Mouse (Mus musculus) hindbrain, embryonic 13.5 days (tissue): ENCODE results near the gene Smok2a. TPM values are rescaled to one million over a fixed set of nuclear protein-coding genes. Genes with fewer than 3 reads are reported as not detected.
A peak's percentile ranks its signal among the peaks of the same experiment; 100 is the strongest.
"Not testable (repeated sequence)": the region's sequence is repeated elsewhere in the genome, so short reads cannot be mapped to it uniquely, and the experiment has no call there.

Experiments
- ATAC-seq: fragments of 200-750 bp; cut with Nextera tagmentation; 2 replicates; pipeline ENCODE4 v1.8.0; 2017; ENCODE audit warnings: moderate TSS enrichment; ENCODE audit not compliant: low FRiP score
- H3K27ac ChIP-seq: fragments of 300-500 bp; sonication (generic); 2 replicates; pipeline ENCODE4 v1.5.1; 2015; ENCODE audit warnings: inconsistent platforms, mild to moderate bottlenecking, moderate library complexity
- H3K27me3 ChIP-seq: fragments of 300-500 bp; sonication (generic); 2 replicates; pipeline ENCODE4 v1.6.1; 2015; ENCODE audit warnings: mild to moderate bottlenecking, inconsistent platforms
- H3K36me3 ChIP-seq: fragments of 300-500 bp; sonication (generic); 2 replicates; pipeline ENCODE4 v1.6.1; 2015; ENCODE audit warnings: mild to moderate bottlenecking, inconsistent platforms
- H3K4me1 ChIP-seq: fragments of 300-500 bp; sonication (generic); replicated peaks from 2 replicates; pipeline ENCODE4 v1.6.1; 2015; ENCODE audit warnings: inconsistent platforms
- H3K4me2 ChIP-seq: fragments of 300-500 bp; sonication (generic); 2 replicates; pipeline ENCODE4 v1.6.1; 2015; ENCODE audit warnings: inconsistent platforms, mild to moderate bottlenecking, moderate library complexity
- H3K4me3 ChIP-seq: fragments of 300-500 bp; sonication (generic); 2 replicates; pipeline ENCODE4 v1.5.1; 2015; ENCODE audit warnings: mild to moderate bottlenecking, inconsistent platforms
- H3K9ac ChIP-seq: fragments of 300-500 bp; sonication (generic); 2 replicates; pipeline ENCODE4 v1.6.1; 2015; ENCODE audit warnings: mild to moderate bottlenecking, inconsistent platforms
- H3K9me3 ChIP-seq: fragments of 300-500 bp; sonication (generic); 2 replicates; pipeline ENCODE4 v1.6.1; 2016; ENCODE audit warnings: inconsistent platforms
- WGBS: fragments of 180-500 bp; shearing (Covaris S2); methylation state at CpG from one replicate; pipeline ENCODE4 v1.1.7; 2015; 5-methylcytosine and 5-hydroxymethylcytosine counted together
- polyA plus RNA-seq: library from polyadenylated mRNA; unstranded; fragments of >200 nt; fragmentation: Nextera tagmentation; extraction: Ambion mirVana; gene quantifications from 2 replicates; pipeline ENCODE4 v1.2.1, GENCODE M21; 2015

Gene Smok2a
- not detected in 2 replicates for polyA plus RNA-seq

GRCm38 (mm10) chr17:13220888-13221287 is at the start of gene Smok2a:
TSS of gene Smok2a (plus strand) at chr17:13221188.
- Histone ChIP-seq H3K4me1 (no peaks in the 10 kb centered on the region), H3K4me2 (no peak within 1 kb of the TSS), H3K27ac (no peak within 1 kb of the TSS), H3K9me3 (peaks cover 91% of the 10 kb centered on the region), H3K27me3 (no peaks in the 10 kb centered on the region), H3K9ac (no peak within 1 kb of the TSS), H3K4me3 (no peak within 1 kb of the TSS), H3K36me3 (no peaks in the 10 kb centered on the region; the same call in 1 of the 2 replicates)
- ATAC-seq: no peak
- 89% methylated on average over 3 of the region's 3 CpGs for WGBS

- not testable (repeated sequence) for H3K4me1 ChIP-seq, H3K4me3 ChIP-seq, H3K27me3 ChIP-seq, ATAC-seq, H3K4me2 ChIP-seq, H3K27ac ChIP-seq, H3K36me3 ChIP-seq, H3K9me3 ChIP-seq, H3K9ac ChIP-seq
- WGBS: 92% methylated on average over 6 of the region's 6 CpGs
Observed at GRCm38 (mm10) chr17:13173578-13173977, 47.4 kb upstream of the Smok2a start.

GRCm38 (mm10) chr17:13174029-13174428 is 47.0 kb upstream of the Smok2a start:
- not testable (repeated sequence) for H3K4me3 ChIP-seq, H3K4me1 ChIP-seq, H3K4me2 ChIP-seq, H3K36me3 ChIP-seq, ATAC-seq, H3K27ac ChIP-seq, H3K27me3 ChIP-seq, H3K9ac ChIP-seq, H3K9me3 ChIP-seq
- WGBS: 50% methylated on average over 2 of the region's 3 CpGs

- H3K27ac ChIP-seq, H3K4me3 ChIP-seq, ATAC-seq, H3K36me3 ChIP-seq, H3K4me1 ChIP-seq, H3K27me3 ChIP-seq, H3K9ac ChIP-seq, H3K4me2 ChIP-seq, H3K9me3 ChIP-seq: not testable (repeated sequence)
- 40% methylated on average over 1 of the region's 1 CpGs for WGBS
Observed at GRCm38 (mm10) chr17:13175609-13176008, 45.4 kb upstream of the Smok2a start.

- H3K27me3 ChIP-seq, H3K27ac ChIP-seq, H3K36me3 ChIP-seq, H3K4me1 ChIP-seq, H3K4me2 ChIP-seq, H3K4me3 ChIP-seq, H3K9ac ChIP-seq: not testable (repeated sequence)
- H3K9me3 ChIP-seq: peaks cover 30% of the 10 kb centered on the region
- ATAC-seq: peak; percentile 32; the same call in 1 of the 2 replicates
- 77% methylated on average over 1 of the region's 1 CpGs for WGBS
Observed at GRCm38 (mm10) chr17:13177796-13178195, 43.2 kb upstream of the Smok2a start.

- H3K9ac ChIP-seq, H3K4me3 ChIP-seq, ATAC-seq, H3K27ac ChIP-seq, H3K27me3 ChIP-seq, H3K4me1 ChIP-seq, H3K4me2 ChIP-seq, H3K36me3 ChIP-seq: not testable (repeated sequence)
- H3K9me3 ChIP-seq: peaks cover 35% of the 10 kb centered on the region
- 88% methylated on average over 4 of the region's 4 CpGs for WGBS
Observed at GRCm38 (mm10) chr17:13179021-13179420, 42.0 kb upstream of the Smok2a start.

- not testable (repeated sequence) for H3K4me1 ChIP-seq, H3K4me3 ChIP-seq, H3K27me3 ChIP-seq, H3K4me2 ChIP-seq, ATAC-seq, H3K9ac ChIP-seq, H3K36me3 ChIP-seq, H3K27ac ChIP-seq
- H3K9me3 ChIP-seq: peaks cover 42% of the 10 kb centered on the region
- WGBS: 93% methylated on average over 5 of the region's 5 CpGs
Observed at GRCm38 (mm10) chr17:13180491-13180890, 40.5 kb upstream of the Smok2a start.

- H3K9ac ChIP-seq, H3K36me3 ChIP-seq, H3K27me3 ChIP-seq, H3K4me3 ChIP-seq, ATAC-seq, H3K4me2 ChIP-seq, H3K4me1 ChIP-seq, H3K27ac ChIP-seq: not testable (repeated sequence)
- H3K9me3 ChIP-seq: peaks cover 58% of the 10 kb centered on the region
- 71% methylated on average over 3 of the region's 4 CpGs for WGBS
Observed at GRCm38 (mm10) chr17:13182712-13183111, 38.3 kb upstream of the Smok2a start.

GRCm38 (mm10) chr17:13184514-13184913 is 36.5 kb upstream of the Smok2a start:
- not testable (repeated sequence) for H3K4me1 ChIP-seq, H3K36me3 ChIP-seq, H3K4me2 ChIP-seq, H3K27ac ChIP-seq, ATAC-seq, H3K9ac ChIP-seq, H3K27me3 ChIP-seq, H3K4me3 ChIP-seq
- 91% methylated on average over 4 of the region's 5 CpGs for WGBS
- peaks cover 65% of the 10 kb centered on the region for H3K9me3 ChIP-seq

GRCm38 (mm10) chr17:13186541-13186940 is 34.4 kb upstream of the Smok2a start:
- H3K36me3 ChIP-seq, H3K27ac ChIP-seq, H3K4me1 ChIP-seq, ATAC-seq, H3K4me3 ChIP-seq, H3K27me3 ChIP-seq, H3K4me2 ChIP-seq, H3K9ac ChIP-seq: not testable (repeated sequence)
- WGBS: 86% methylated on average over 6 of the region's 6 CpGs
- peaks cover 61% of the 10 kb centered on the region for H3K9me3 ChIP-seq

GRCm38 (mm10) chr17:13187621-13188020 is 33.4 kb upstream of the Smok2a start:
- not testable (repeated sequence) for H3K36me3 ChIP-seq, H3K4me2 ChIP-seq, H3K4me1 ChIP-seq, H3K4me3 ChIP-seq, H3K27me3 ChIP-seq, H3K27ac ChIP-seq, ATAC-seq, H3K9ac ChIP-seq
- WGBS: 71% methylated on average over 6 of the region's 6 CpGs
- H3K9me3 ChIP-seq: peaks cover 60% of the 10 kb centered on the region

GRCm38 (mm10) chr17:13188846-13189245 is 32.1 kb upstream of the Smok2a start:
- peaks cover 61% of the 10 kb centered on the region for H3K9me3 ChIP-seq
- 89% methylated on average over 2 of the region's 2 CpGs for WGBS
- not testable (repeated sequence) for ATAC-seq, H3K27me3 ChIP-seq, H3K4me2 ChIP-seq, H3K27ac ChIP-seq, H3K9ac ChIP-seq, H3K4me3 ChIP-seq, H3K4me1 ChIP-seq, H3K36me3 ChIP-seq

- ATAC-seq: 0 out of 2 replicates have a peak, but pooled peaks have one; percentile 38
- not testable (repeated sequence) for H3K4me2 ChIP-seq, H3K9ac ChIP-seq, H3K4me3 ChIP-seq, H3K36me3 ChIP-seq, H3K27ac ChIP-seq, H3K4me1 ChIP-seq, H3K27me3 ChIP-seq
- peaks cover 68% of the 10 kb centered on the region for H3K9me3 ChIP-seq
- 87% methylated on average over 10 of the region's 10 CpGs for WGBS
Observed at GRCm38 (mm10) chr17:13190836-13191583, 30.0 kb upstream of the Smok2a start.
